Mouse (Mus musculus) E14TG2a.4 (cell line): ENCODE data around the gene Tcf25.

Source experiments
- H3K27me3 ChIP-seq: 2 replicates; pipeline ENCODE4 v1.6.1; 2014; ENCODE audit warnings: low read length, control low read depth; ENCODE audit not compliant: insufficient read depth
- H3K36me3 ChIP-seq: 2 replicates; pipeline ENCODE4 v1.6.1; 2014; ENCODE audit warnings: low read length, control low read depth; ENCODE audit not compliant: insufficient read depth
- H3K4me1 ChIP-seq: replicated peaks from 2 replicates; pipeline ENCODE4 v1.6.1; 2014; ENCODE audit warnings: low read depth, low read length, control low read depth
- H3K4me3 ChIP-seq: replicated peaks from 2 replicates; pipeline ENCODE4 v1.5.1; 2014; ENCODE audit warnings: mild to moderate bottlenecking, low read length
- H3K9me3 ChIP-seq: 2 replicates; pipeline ENCODE4 v1.6.1; 2014; ENCODE audit warnings: low read length, control low read depth
- CTCF ChIP-seq: conservative IDR thresholded peaks from 2 replicates; pipeline ENCODE4 v1.5.1; 2014; ENCODE audit warnings: low read length
- NANOG ChIP-seq: IDR thresholded peaks from 2 replicates; pipeline ENCODE4 v1.6.1; 2014; ENCODE audit warnings: borderline replicate concordance, low read length, mixed read lengths
- POU5F1 ChIP-seq: IDR thresholded peaks from 2 replicates; pipeline ENCODE4 v1.6.1; 2014; ENCODE audit warnings: low read length, borderline replicate concordance

The Tcf25 gene

GRCm38 (mm10) chr8:123375701-123376100, 2.1 kb downstream of the Tcf25 start:
- H3K4me3 ChIP-seq, result peak overlapping the region; percentile 53
- peaks cover 18% of the 10 kb centered on the region for H3K36me3 ChIP-seq
- H3K9me3 ChIP-seq, result no peaks in the 10 kb centered on the region
- H3K4me1 ChIP-seq, result peaks cover 52% of the 10 kb centered on the region
- no peaks in the 10 kb centered on the region for H3K27me3 ChIP-seq
- TF ChIP-seq CTCF (no peak), POU5F1 (no peak), NANOG (no peak)

- H3K4me3 ChIP-seq, result peak overlapping the region; percentile 53
- H3K9me3 ChIP-seq, result no peaks in the 10 kb centered on the region
- H3K27me3 ChIP-seq, result no peaks in the 10 kb centered on the region
- peaks cover 52% of the 10 kb centered on the region for H3K4me1 ChIP-seq
- peaks cover 22% of the 10 kb centered on the region for H3K36me3 ChIP-seq
- TF ChIP-seq CTCF (no peak), POU5F1 (0 out of 2 replicates have a peak, but pooled peaks have one; percentile 6)
Measured at GRCm38 (mm10) chr8:123376106-123376505, 2.6 kb downstream of the Tcf25 start.

- no peak for TF ChIP-seq CTCF
- TF ChIP-seq POU5F1, result no peak
- no peak for TF ChIP-seq NANOG
- no peaks in the 10 kb centered on the region for H3K27me3 ChIP-seq
- peaks cover 18% of the 10 kb centered on the region for H3K4me1 ChIP-seq
- no peaks in the 10 kb centered on the region for H3K9me3 ChIP-seq
- no peak overlapping the region for H3K4me3 ChIP-seq
- H3K36me3 ChIP-seq, result peaks cover 78% of the 10 kb centered on the region
Measured at GRCm38 (mm10) chr8:123381711-123382110, 8.2 kb downstream of the Tcf25 start.

GRCm38 (mm10) chr8:123382516-123382915, 9.0 kb downstream of the Tcf25 start:
- Histone ChIP-seq H3K36me3 (peaks cover 82% of the 10 kb centered on the region), H3K27me3 (no peaks in the 10 kb centered on the region), H3K4me1 (peaks cover 18% of the 10 kb centered on the region), H3K4me3 (no peak overlapping the region), H3K9me3 (no peaks in the 10 kb centered on the region)
- TF ChIP-seq CTCF (no peak), POU5F1 (no peak), NANOG (no peak)

GRCm38 (mm10) chr8:123384883-123385540, 11.5 kb downstream of the Tcf25 start:
- TF ChIP-seq CTCF (peak; percentile 89), POU5F1 (no peak)

GRCm38 (mm10) chr8:123387041-123387440, 13.5 kb downstream of the Tcf25 start:
- Histone ChIP-seq H3K36me3 (peaks cover 99% of the 10 kb centered on the region), H3K4me1 (peaks cover 37% of the 10 kb centered on the region), H3K27me3 (no peaks in the 10 kb centered on the region), H3K9me3 (no peaks in the 10 kb centered on the region), H3K4me3 (no peak overlapping the region)
- TF ChIP-seq CTCF (no peak), NANOG (no peak), POU5F1 (no peak)

More at GRCm38 (mm10) chr8:123384883-123385540, 11.5 kb downstream of the Tcf25 start:
- H3K27me3 ChIP-seq, result no peaks in the 10 kb centered on the region
- H3K4me1 ChIP-seq, result peaks cover 27% of the 10 kb centered on the region
- no peaks in the 10 kb centered on the region for H3K9me3 ChIP-seq
- peaks cover 98% of the 10 kb centered on the region for H3K36me3 ChIP-seq
- H3K4me3 ChIP-seq, result no peak overlapping the region

GRCm38 (mm10) chr8:123387801-123388200, 14.2 kb downstream of the Tcf25 start:
- H3K9me3 ChIP-seq, result no peaks in the 10 kb centered on the region
- TF ChIP-seq NANOG (no peak), CTCF (no peak), POU5F1 (no peak)
- peaks cover 37% of the 10 kb centered on the region for H3K4me1 ChIP-seq
- H3K27me3 ChIP-seq, result no peaks in the 10 kb centered on the region
- H3K36me3 ChIP-seq, result peaks cover 99% of the 10 kb centered on the region
- no peak overlapping the region for H3K4me3 ChIP-seq

GRCm38 (mm10) chr8:123389026-123389425, 15.5 kb downstream of the Tcf25 start:
- peaks cover 99% of the 10 kb centered on the region for H3K36me3 ChIP-seq
- H3K9me3 ChIP-seq, result no peaks in the 10 kb centered on the region
- TF ChIP-seq CTCF (no peak), POU5F1 (no peak), NANOG (no peak)
- peaks cover 37% of the 10 kb centered on the region for H3K4me1 ChIP-seq
- no peaks in the 10 kb centered on the region for H3K27me3 ChIP-seq
- no peak overlapping the region for H3K4me3 ChIP-seq

- Histone ChIP-seq H3K4me3 (peak overlapping the region; percentile 1; the same call in 1 of the 2 replicates), H3K9me3 (no peaks in the 10 kb centered on the region), H3K36me3 (peaks cover 100% of the 10 kb centered on the region), H3K4me1 (peaks cover 24% of the 10 kb centered on the region), H3K27me3 (no peaks in the 10 kb centered on the region)
- TF ChIP-seq POU5F1, result no peak
- TF ChIP-seq CTCF, result no peak
- TF ChIP-seq NANOG, result no peak
Measured at GRCm38 (mm10) chr8:123398308-123398707, 24.8 kb downstream of the Tcf25 start.
